Mouse (Mus musculus): ENCODE data around the gene Alg12. TPM values are rescaled to one million over a fixed set of nuclear protein-coding genes. Genes with fewer than 3 reads are reported as not detected.

Alg12 gene
- polyA plus RNA-seq, 1 experiment = 32.8 TPM

DNA sequence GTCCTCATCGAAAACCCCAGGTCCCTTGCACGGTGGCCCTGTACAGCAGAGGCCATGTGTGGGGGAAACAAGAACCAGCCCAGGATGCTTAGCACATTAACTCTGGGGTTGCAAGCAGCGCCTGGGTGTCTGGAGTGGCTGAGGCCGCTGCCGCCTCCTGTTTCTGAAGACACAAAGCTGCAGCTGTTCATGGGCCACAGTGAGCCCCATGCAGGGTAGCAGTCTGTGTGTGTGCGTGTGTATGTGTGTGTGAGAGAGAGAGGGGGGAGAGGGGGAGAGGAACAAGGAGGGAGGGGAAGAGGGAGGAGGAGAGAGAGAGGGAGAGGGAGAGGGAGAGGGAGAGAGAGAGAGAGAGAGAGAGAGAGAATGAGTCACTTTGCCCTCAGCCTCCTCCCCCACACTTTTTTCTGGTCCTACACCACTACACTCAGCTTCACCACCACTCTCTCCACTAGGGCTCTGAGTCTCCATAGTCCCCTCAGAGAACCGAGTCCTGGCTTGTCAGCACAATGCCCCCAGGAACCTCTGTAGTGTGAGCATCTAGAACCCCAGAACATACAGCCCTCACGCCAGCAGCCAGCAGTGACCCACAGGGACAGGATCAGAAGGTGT lies 24.5 kb upstream of the Alg12 start:
- Histone ChIP-seq H3K27ac (ENCODE audit: control insufficient read depth, insufficient read depth, low read depth, low read length) (no peak overlapping the region), H3K36me3 (ENCODE audit: control insufficient read depth, insufficient read depth, low read length) (no peaks in the 10 kb centered on the region)
- TF ChIP-seq POLR2A (IDR thresholded peaks at IDR 0.05; ENCODE audit: control insufficient read depth, low read depth, low read length) = no peak
- TF ChIP-seq CTCF (IDR thresholded peaks at IDR 0.05; ENCODE audit: control insufficient read depth, insufficient read depth, insufficient replicate concordance, low read depth, low read length) = no peak

DNA sequence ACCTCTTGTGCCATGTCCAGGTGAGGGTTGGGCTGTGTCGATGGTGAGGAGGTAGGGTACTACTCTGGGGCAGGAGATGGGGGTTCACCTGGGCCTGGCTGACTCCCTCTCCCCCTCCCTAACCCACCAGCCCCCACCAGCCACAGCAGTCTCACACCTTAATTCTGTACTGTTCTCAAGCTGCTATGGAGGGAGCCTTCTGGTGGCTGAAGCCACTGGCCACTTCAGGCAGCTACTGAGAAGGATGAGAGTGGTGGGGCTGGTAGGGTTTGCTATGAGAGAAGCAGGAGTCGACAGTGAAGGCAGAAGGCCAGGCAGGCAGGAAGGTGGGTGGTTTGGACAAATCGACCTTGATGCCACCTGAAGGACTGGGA lies 23.2 kb upstream of the Alg12 start:
- Histone ChIP-seq H3K4me1 (ENCODE audit: control insufficient read depth, insufficient read depth, low read length) (no peaks in the 10 kb centered on the region; the same call in 1 of the 2 replicates), H3K27me3 (ENCODE audit: control insufficient read depth, insufficient read depth, low read length) (no peaks in the 10 kb centered on the region), H3K27ac (ENCODE audit: control insufficient read depth, insufficient read depth, low read depth, low read length) (no peak overlapping the region), H3K36me3 (ENCODE audit: control insufficient read depth, insufficient read depth, low read length) (no peaks in the 10 kb centered on the region), H3K4me3 (ENCODE audit: control insufficient read depth, low read depth, low read length) (no peak overlapping the region)
- TF ChIP-seq CTCF (IDR thresholded peaks at IDR 0.05; ENCODE audit: control insufficient read depth, insufficient read depth, insufficient replicate concordance, low read depth, low read length) = no peak
- no peak for TF ChIP-seq POLR2A (IDR thresholded peaks at IDR 0.05; ENCODE audit: control insufficient read depth, low read depth, low read length)

More for the DNA sequence above, 24.5 kb upstream of the Alg12 start:
- Histone ChIP-seq H3K4me3 (ENCODE audit: control insufficient read depth, low read depth, low read length) (no peak overlapping the region), H3K4me1 (ENCODE audit: control insufficient read depth, insufficient read depth, low read length) (peaks cover 5% of the 10 kb centered on the region), H3K27me3 (ENCODE audit: control insufficient read depth, insufficient read depth, low read length) (no peaks in the 10 kb centered on the region)

DNA sequence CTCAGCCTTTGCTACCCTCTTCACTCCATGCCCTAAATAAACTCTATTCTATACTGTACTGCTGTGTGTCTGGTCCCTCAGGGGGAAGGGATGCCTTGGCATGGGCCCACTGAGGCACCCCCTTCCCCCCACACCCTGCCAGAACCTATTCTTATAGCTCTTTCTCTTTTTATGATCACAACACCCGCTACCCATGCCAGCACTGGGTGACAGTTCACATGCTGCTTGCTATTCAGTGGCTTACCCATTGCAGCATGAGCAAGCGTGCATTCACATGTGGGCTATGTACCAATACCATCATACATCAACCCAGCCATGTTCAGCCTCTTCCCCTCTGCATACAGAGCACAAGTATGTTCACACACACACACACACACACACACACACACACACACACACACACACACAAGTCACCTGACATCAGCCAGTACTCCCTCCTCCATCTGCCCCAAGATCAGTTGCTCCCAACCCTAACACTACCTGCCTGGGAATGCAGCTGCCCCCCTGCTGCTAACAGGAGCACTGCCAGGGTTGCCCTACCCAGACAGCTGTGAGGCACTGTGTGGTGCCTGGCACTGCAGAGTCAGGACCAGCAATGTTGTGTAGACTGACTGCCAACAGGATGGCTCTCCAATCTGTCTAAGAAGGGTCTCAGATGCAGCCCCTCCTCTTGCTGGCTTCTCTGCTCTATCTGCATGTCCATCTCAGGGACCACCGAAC lies 22.6 kb upstream of the Alg12 start:
- TF ChIP-seq POLR2A (IDR thresholded peaks at IDR 0.05; ENCODE audit: control insufficient read depth, low read depth, low read length) = no peak
- TF ChIP-seq CTCF (IDR thresholded peaks at IDR 0.05; ENCODE audit: control insufficient read depth, insufficient read depth, insufficient replicate concordance, low read depth, low read length) = no peak
- Histone ChIP-seq H3K36me3 (ENCODE audit: control insufficient read depth, insufficient read depth, low read length) (no peaks in the 10 kb centered on the region), H3K4me1 (ENCODE audit: control insufficient read depth, insufficient read depth, low read length) (peaks cover 2% of the 10 kb centered on the region; the same call in 1 of the 2 replicates), H3K27ac (ENCODE audit: control insufficient read depth, insufficient read depth, low read depth, low read length) (no peak overlapping the region), H3K4me3 (ENCODE audit: control insufficient read depth, low read depth, low read length) (no peak overlapping the region), H3K27me3 (ENCODE audit: control insufficient read depth, insufficient read depth, low read length) (no peaks in the 10 kb centered on the region)

DNA sequence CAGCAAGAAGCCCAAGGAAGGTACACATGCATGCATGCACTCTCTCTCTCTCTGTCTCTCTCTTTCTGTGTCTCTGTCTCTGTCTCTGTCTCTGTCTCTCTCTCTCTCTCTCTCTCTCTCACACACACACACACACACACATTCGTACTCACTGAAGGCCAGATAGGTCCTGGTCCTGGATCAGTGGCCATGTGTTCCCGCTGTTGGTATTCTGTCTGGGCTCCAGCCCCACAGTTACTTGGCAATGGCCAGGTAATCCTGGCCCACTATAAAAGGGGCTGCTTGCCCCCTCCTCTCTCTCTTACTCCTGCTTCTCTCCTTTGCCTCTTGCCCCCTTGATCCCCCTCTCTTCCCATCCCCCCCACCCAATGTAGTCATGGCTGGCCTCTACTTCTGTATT lies 22.0 kb upstream of the Alg12 start:
- no peak overlapping the region for H3K4me3 ChIP-seq (ENCODE audit: control insufficient read depth, low read depth, low read length)
- no peak overlapping the region for H3K27ac ChIP-seq (ENCODE audit: control insufficient read depth, insufficient read depth, low read depth, low read length)
- H3K36me3 ChIP-seq (ENCODE audit: control insufficient read depth, insufficient read depth, low read length) = no peaks in the 10 kb centered on the region
- H3K27me3 ChIP-seq (ENCODE audit: control insufficient read depth, insufficient read depth, low read length) = no peaks in the 10 kb centered on the region
- peaks cover 4% of the 10 kb centered on the region for H3K4me1 ChIP-seq (ENCODE audit: control insufficient read depth, insufficient read depth, low read length)
- TF ChIP-seq CTCF (IDR thresholded peaks at IDR 0.05; ENCODE audit: control insufficient read depth, insufficient read depth, insufficient replicate concordance, low read depth, low read length) (no peak), POLR2A (IDR thresholded peaks at IDR 0.05; ENCODE audit: control insufficient read depth, low read depth, low read length) (no peak)

DNA sequence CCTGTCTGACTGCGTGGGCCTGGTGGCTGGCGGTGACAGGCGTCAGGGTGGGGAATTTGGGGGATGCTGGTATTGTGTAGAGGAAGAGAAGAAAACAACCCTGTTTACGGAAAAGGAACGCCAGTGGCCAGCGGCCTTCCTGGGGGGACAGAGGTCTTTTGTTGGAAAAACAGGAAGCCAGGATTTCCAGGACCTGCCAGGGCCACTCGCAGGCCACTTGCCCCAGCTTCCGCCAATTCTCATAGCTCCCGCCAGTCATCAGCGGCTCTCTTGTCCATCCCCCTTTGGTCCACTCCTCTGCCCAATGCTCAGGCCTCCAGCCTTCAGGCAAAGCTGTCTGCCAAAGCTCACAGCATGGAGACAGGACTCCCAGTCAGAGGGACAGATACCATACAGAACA lies 21.0 kb upstream of the Alg12 start:
- no peaks in the 10 kb centered on the region for H3K36me3 ChIP-seq (ENCODE audit: control insufficient read depth, insufficient read depth, low read length)
- no peak overlapping the region for H3K4me3 ChIP-seq (ENCODE audit: control insufficient read depth, low read depth, low read length)
- H3K27ac ChIP-seq (ENCODE audit: control insufficient read depth, insufficient read depth, low read depth, low read length) = no peak overlapping the region
- no peaks in the 10 kb centered on the region for H3K27me3 ChIP-seq (ENCODE audit: control insufficient read depth, insufficient read depth, low read length)
- TF ChIP-seq POLR2A (IDR thresholded peaks at IDR 0.05; ENCODE audit: control insufficient read depth, low read depth, low read length) (no peak), CTCF (IDR thresholded peaks at IDR 0.05; ENCODE audit: control insufficient read depth, insufficient read depth, insufficient replicate concordance, low read depth, low read length) (no peak)
- H3K4me1 ChIP-seq (ENCODE audit: control insufficient read depth, insufficient read depth, low read length) = peaks cover 4% of the 10 kb centered on the region

DNA sequence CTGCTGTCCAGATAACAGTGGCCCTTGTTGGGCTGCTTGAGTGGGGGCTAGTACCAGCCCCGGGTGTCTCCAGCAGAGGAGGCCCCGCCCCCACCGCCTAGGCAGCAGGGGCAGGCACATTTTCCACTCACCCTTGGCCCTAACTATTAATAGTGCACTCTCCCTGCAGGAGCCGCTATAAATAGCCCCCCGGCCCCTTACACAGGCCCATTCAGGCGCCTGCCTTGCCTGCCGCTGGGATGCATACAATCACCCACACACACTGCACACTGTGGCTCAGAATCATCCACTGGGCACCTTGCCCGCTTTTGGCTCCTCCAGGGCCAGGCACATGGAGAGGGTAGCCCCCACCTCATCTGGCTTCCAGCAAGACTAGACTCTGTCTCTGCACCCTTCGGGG lies 20.2 kb upstream of the Alg12 start:
- Histone ChIP-seq H3K27me3 (ENCODE audit: control insufficient read depth, insufficient read depth, low read length) (no peaks in the 10 kb centered on the region), H3K4me3 (ENCODE audit: control insufficient read depth, low read depth, low read length) (no peak overlapping the region), H3K4me1 (ENCODE audit: control insufficient read depth, insufficient read depth, low read length) (peaks cover 4% of the 10 kb centered on the region), H3K36me3 (ENCODE audit: control insufficient read depth, insufficient read depth, low read length) (no peaks in the 10 kb centered on the region), H3K27ac (ENCODE audit: control insufficient read depth, insufficient read depth, low read depth, low read length) (no peak overlapping the region)
- TF ChIP-seq CTCF (IDR thresholded peaks at IDR 0.05; ENCODE audit: control insufficient read depth, insufficient read depth, insufficient replicate concordance, low read depth, low read length) = no peak
- TF ChIP-seq POLR2A (IDR thresholded peaks at IDR 0.05; ENCODE audit: control insufficient read depth, low read depth, low read length) = no peak

DNA sequence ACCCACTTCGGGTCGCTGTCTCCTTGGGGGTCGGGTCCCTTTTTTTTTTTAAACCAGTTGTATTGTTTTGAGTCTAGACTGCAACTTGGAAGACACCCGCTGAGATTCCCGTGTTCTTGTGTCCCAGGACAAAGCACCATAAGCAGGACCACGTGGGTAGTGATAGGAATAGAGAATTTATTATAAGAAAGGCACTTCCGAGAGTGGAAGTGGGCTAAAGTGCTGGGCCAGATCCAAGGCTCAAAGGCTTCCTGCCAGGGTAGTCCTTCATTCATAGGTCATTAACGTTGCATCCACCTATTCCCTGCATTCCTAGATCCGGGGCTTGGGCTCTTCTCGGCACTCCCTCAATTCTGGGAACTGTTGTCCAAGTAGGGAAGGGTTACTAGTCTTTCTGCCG lies 18.9 kb upstream of the Alg12 start:
- Histone ChIP-seq H3K4me1 (ENCODE audit: control insufficient read depth, insufficient read depth, low read length) (peaks cover 4% of the 10 kb centered on the region), H3K27me3 (ENCODE audit: control insufficient read depth, insufficient read depth, low read length) (no peaks in the 10 kb centered on the region), H3K36me3 (ENCODE audit: control insufficient read depth, insufficient read depth, low read length) (no peaks in the 10 kb centered on the region), H3K4me3 (ENCODE audit: control insufficient read depth, low read depth, low read length) (no peak overlapping the region), H3K27ac (ENCODE audit: control insufficient read depth, insufficient read depth, low read depth, low read length) (no peak overlapping the region)
- TF ChIP-seq CTCF (IDR thresholded peaks at IDR 0.05; ENCODE audit: control insufficient read depth, insufficient read depth, insufficient replicate concordance, low read depth, low read length) (no peak), POLR2A (IDR thresholded peaks at IDR 0.05; ENCODE audit: control insufficient read depth, low read depth, low read length) (no peak)
